Mouse (Mus musculus) right cerebral cortex, postnatal 10 days (tissue): ENCODE measurements at regions not wholly inside any gene's neighbourhood (a gene's known extent, or its start where the extent isn't known, plus 50 kb on each side); places are given as distances from the start of the nearest gene placed in this dataset.

Source experiments
- DNase-seq, 2 experiments: peaks; one replicate each; pipeline ENCODE4 v3.0.0; 2021; ENCODE audit warnings: low spot score in 2 of 2

DNA sequence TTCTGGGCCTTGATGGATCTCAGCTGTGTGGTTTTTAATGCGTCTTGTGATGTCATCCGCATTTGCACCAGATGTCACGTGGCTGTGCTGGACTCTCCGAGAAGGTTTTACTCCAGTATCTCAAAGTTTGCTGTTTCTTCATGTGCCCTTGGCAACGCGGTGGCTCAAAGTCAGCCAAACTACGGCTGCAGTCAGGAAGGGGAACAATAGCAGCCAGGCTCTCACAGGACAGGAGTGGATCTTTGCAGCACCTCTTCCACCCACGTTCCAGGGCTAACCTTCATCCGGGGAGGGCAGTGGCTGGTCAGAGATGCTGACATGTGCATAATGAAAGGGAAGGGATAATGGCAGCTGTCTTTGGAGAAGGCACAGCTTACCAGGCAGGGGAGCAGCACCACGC lies 127.6 kb upstream of the Psmd7 start:
- no peak for DNase-seq

DNA sequence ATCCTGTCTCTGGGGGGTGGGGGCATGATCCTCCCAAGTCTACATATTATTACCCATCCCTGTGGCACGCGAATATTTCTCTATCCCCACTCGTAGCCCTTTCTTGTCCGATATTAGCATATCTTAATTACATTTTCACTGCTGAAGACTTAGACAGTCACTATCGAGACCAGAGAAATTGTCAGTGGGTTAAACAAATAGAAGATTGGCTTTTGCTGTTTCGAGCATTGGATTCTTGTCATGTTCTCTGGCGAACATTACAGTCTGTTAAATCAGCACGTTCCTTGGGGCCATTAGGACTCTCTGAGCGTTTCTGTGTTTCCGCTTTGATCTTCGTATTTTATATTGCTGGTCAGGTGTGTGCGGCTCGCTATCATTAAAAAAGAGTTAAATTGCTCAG lies 129.6 kb upstream of the Psmd7 start:
- DNase-seq: no peak

- DNase-seq: no peak
Observed at GRCm38 (mm10) chr8:107719656-107720055, 131.4 kb upstream of the Psmd7 start.

DNA sequence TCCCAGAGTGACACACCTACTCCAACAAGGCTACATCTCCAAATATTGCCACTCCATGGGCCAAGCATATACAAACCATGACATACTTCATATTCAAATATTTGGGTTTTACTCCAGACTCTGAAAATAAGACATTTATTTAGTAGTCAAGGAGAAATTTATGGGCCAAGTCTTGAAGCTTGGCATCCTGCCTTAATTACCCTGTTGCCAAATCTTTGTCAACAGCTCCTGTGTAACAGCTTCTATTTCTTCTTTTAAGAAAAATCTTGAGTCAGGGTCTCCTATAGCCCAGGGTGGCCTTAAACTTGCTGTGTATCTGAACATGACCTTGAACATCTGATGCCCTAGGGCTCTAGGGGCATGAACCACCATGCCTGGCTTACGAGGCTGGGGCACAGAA lies 138.5 kb upstream of the Psmd7 start:
- no peak for DNase-seq

DNA sequence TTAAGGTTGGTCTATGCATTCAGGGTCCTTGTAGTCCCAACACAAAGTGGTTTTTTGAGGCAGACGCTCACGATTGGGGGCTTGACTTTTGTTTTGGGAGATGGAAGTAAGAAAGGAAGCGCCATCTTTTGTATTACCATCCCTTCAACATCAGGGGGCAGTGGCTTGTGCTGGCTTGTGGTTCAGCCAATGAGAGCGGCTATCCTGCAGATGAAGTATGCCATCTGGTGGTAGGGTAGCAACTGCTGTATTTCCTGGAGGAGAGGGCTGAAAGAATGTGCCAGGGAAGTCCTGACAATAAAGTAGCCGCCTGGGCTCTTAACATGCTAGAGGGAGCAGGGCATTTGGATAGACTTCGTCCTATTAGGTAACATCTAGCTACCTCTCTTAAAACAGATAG lies 139.0 kb upstream of the Psmd7 start:
- no peak for DNase-seq

- no peak for DNase-seq
Observed at GRCm38 (mm10) chr8:107739091-107739490, 150.8 kb upstream of the Psmd7 start.

- DNase-seq: no peak
Observed at GRCm38 (mm10) chr8:107757083-107757482, 168.8 kb upstream of the Psmd7 start.

DNA sequence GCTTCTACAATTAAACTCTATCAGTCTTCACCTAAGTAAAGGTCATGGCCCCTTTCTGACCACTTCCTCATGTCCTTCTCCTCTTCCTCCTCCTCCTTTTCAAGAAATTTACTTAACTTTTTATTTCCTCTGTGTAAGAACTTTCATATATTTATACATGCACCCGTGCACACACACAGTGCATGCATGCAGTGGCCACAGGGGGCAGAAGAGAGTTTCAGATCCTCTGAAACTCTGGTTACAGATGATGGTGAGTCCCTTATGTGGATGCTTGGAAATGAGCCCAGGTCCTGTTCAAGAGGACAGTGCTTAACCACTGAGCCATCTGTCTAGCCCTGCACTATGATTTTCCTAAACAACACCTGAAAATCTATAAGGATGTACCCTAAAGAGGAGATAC lies 170.4 kb upstream of the Psmd7 start:
- no peak for DNase-seq

- no peak for DNase-seq
Observed at GRCm38 (mm10) chr8:107776906-107777305, 165.5 kb upstream of the Zfhx3 start.

GRCm38 (mm10) chr8:107785771-107786170 lies 156.7 kb upstream of the Zfhx3 start:
- DNase-seq: no peak

DNA sequence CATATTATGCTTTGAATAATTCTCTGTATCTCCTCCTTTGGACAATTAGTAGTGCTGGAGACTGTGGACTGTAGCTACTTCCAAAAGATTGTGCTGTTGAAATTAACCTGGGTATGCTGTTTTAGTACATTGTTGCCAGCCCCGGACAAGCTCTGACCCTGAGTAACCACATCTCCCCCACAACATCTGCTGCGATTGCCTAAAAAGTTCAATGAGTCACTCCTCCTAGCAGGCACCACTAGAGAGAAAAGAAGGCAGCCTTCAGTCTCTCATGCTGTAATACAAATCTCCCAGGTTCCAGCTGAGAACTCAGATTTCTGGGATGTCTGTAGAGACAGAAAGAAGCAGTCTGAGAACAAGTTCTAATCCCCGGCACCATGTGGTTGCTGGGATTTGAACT lies 150.2 kb upstream of the Zfhx3 start:
- DNase-seq: no peak

GRCm38 (mm10) chr8:107814931-107815330 lies 127.5 kb upstream of the Zfhx3 start:
- no peak for DNase-seq

- DNase-seq: no peak
Observed at GRCm38 (mm10) chr8:107815775-107816174, 126.7 kb upstream of the Zfhx3 start.

DNA sequence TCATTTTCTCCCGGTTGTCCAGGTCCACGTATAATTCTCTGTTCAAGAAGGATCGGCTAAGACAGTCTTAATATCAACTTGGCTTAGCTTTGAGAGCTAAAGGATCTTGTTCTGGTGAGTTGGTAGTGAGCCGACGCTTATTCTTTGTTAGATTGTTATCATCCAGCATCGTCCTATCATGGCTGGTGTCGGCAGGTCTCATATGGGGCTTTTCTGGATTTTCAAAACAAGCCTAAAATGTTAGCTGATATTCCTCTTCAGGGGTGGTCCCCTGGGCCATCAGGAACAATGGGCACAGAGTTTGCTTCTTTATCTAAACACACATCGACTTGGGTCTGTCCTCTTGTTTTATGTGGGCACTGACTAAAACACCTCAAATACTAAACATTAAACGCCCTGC lies 124.6 kb upstream of the Zfhx3 start:
- DNase-seq: no peak

DNA sequence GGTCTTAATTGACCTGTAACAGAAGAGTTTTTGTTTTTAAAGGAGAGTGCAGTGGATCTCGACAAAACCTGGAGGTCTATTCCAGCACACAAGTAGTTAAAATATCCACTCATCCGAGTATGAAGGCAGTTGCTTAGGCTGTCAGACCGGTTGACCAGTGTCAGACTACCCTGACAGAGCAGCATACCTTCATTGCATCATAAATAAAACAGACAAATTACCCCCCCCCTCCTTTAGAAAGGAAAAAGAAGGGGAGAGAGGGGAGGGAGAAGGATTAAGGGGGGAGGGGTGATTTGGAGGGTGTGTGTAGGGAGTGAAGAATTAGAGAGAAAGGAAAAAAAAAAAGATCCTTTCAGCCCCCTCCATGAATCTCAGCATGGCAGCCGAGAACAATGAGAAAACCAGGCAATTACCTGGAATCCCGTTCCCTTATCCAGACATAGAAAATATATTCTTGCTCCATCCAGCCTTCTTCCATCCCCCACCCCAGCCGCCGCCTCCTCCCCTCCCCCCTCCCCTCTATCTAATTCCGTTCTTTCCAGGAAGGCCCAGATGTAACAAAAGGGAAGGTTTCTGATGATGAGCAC lies 122.2 kb upstream of the Zfhx3 start:
- no peak for DNase-seq

DNA sequence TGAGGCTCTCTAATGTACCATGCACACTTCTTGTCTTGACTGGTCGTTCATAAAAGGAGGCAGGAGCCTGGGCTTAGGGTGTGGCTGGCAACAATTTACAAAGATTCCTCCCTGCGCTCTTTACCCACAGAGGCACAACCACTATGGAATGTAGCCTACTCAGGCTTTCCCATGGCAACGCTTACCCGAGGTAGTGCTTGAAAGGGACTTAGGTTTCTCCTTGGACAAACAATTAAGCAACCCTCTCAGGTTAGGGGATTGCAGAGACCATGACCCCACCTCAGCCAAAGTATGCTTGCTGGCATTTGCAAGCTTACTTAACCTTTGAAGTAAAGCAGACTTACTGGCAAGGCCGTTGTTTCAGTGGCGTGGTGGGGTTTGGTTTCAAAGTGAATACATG lies 120.9 kb upstream of the Zfhx3 start:
- DNase-seq: no peak

GRCm38 (mm10) chr8:107824096-107824495 lies 118.3 kb upstream of the Zfhx3 start:
- no peak for DNase-seq

- DNase-seq: peak; percentile 22 to 30
Observed at GRCm38 (mm10) chr8:107824640-107825039, 117.8 kb upstream of the Zfhx3 start.

DNA sequence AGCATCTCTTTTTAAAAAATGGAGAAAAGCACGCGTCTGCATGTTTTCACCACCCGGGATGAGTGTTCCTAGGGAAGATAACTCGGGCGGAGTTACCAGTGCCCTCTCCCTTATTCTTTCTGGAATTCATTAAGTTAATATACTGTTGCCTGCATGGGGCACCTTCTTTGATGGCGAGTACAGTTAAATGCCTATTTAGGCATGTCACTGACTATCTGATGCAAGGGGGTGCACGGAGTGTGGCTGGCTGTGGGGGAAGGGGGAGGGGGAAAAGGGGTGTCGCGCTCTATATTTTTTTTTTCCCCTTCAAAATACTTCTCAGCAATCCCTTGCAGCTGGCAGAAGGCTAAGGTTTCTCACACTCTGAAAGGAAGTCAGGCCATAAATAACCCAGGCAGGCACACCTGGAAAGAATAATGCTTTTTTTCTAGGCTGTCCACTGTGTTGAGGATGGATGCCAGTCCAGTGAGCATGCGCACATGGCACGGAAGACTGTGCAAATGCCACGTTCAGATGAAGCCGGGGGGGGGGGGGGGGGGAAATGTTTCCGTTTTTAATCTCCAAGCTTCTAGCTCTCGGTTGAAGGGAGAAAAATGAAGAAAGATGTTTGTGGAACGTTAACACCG lies 114.8 kb upstream of the Zfhx3 start:
- DNase-seq: no peak

- DNase-seq: no peak
Observed at GRCm38 (mm10) chr8:107828541-107828940, 113.9 kb upstream of the Zfhx3 start.

- no peak for DNase-seq
Observed at GRCm38 (mm10) chr8:107833481-107833880, 109.0 kb upstream of the Zfhx3 start.

- peak in 1 of 2 experiments; percentile 26 for DNase-seq
Observed at GRCm38 (mm10) chr8:107846141-107846540, 96.3 kb upstream of the Zfhx3 start.

GRCm38 (mm10) chr8:107851236-107852043 lies 91.0 kb upstream of the Zfhx3 start:
- DNase-seq: no peak
